Mouse (Mus musculus): ENCODE measurements around the gene Zbtb20.

DNA sequence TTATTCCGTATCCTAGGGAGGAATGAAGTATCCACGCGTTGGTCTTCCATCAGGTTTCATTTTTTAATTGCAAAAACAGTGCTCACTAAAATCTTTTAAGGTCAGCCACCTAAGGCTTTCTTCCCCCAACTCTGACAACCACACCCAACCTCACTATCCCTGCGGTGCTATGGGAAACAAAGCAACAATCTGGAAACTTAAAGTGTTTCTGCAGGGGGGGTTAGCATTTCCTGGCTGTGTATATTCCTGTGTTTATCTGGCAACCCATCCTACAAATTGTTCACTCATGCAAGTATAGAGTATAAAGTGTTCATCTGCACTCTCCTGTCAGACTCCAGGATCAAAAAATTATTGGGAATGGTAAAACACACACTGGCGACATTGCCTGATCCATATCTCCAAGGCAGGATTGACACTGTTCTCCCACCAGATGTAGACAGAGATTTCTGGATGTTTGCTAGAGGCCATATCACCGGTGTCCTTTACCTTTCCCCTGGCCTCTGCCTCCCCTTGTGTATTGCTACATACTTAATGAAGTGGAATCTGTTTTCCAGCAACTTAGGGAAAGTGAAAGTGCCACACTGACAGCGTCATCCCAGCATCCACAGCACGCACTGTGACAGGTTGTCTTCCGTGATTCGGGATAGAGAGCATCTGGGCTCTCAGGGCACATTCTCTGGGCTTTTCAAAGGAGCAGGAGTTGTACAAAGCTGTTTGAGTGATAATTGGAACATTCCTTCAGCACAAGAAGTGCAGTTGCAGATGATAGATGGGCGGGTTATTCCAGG, 599.5 kb downstream of the Zbtb20 start:
- TF ChIP-seq CTCF (IDR thresholded peaks at IDR 0.05; ENCODE audit: borderline replicate concordance, insufficient read depth, low read length) (no peak), POLR2A (IDR thresholded peaks at IDR 0.05; ENCODE audit: low read depth, low read length) (no peak)
